Mouse (Mus musculus) hindbrain, embryonic 11.5 days (tissue): ENCODE results near the gene Tmem239. TPM values are rescaled to one million over a fixed set of nuclear protein-coding genes. Genes with fewer than 3 reads are reported as not detected.

ENCODE experiments used
- ATAC-seq: fragments of 200-750 bp; cut with Nextera tagmentation; 2 replicates; pipeline ENCODE4 v1.8.0; 2017; ENCODE audit warnings: mild to moderate bottlenecking, moderate TSS enrichment, moderate library complexity; ENCODE audit not compliant: low FRiP score
- DNase-seq: peaks from one replicate; pipeline ENCODE4 v3.0.0-alpha.2; 2015; ENCODE audit warnings: low spot score
- H3K27ac ChIP-seq: fragments of 300-500 bp; sonication (generic); 2 replicates; pipeline ENCODE4 v1.5.1; 2014; ENCODE audit warnings: mild to moderate bottlenecking, low read depth, low read length
- H3K27me3 ChIP-seq: fragments of 300-500 bp; sonication (generic); 2 replicates; pipeline ENCODE4 v1.6.1; 2014; ENCODE audit warnings: mild to moderate bottlenecking, low read length, moderate library complexity, mixed read lengths; ENCODE audit not compliant: control insufficient read depth, insufficient read depth
- H3K36me3 ChIP-seq: fragments of 300-500 bp; sonication (generic); 2 replicates; pipeline ENCODE4 v1.6.1; 2014; ENCODE audit warnings: mild to moderate bottlenecking, low read length, moderate library complexity, mixed read lengths; ENCODE audit not compliant: control insufficient read depth, insufficient read depth
- H3K4me1 ChIP-seq: fragments of 300-500 bp; sonication (generic); replicated peaks from 2 replicates; pipeline ENCODE4 v1.6.1; 2014; ENCODE audit warnings: low read length, mixed read lengths; ENCODE audit not compliant: control insufficient read depth, insufficient read depth
- H3K4me2 ChIP-seq: fragments of 300-500 bp; sonication (generic); replicated peaks from 2 replicates; pipeline ENCODE4 v1.6.1; 2014; ENCODE audit warnings: mild to moderate bottlenecking, low read depth, low read length
- H3K4me3 ChIP-seq: fragments of 300-500 bp; sonication (generic); 2 replicates; pipeline ENCODE4 v1.5.1; 2014; ENCODE audit warnings: low read depth, low read length
- H3K9ac ChIP-seq: fragments of 300-500 bp; sonication (generic); 2 replicates; pipeline ENCODE4 v1.6.1; 2014; ENCODE audit warnings: low read depth, low read length
- H3K9me3 ChIP-seq: fragments of 300-500 bp; sonication (generic); 2 replicates; pipeline ENCODE4 v1.6.1; 2016; ENCODE audit warnings: low read length; ENCODE audit not compliant: control insufficient read depth
- WGBS: fragments of 180-500 bp; shearing (Covaris S2); extraction: QIAGEN DNeasy Blood & Tissue Kit; methylation state at CpG from one replicate; pipeline ENCODE4 v1.1.7; 2014; 5-methylcytosine and 5-hydroxymethylcytosine counted together
- polyA plus RNA-seq: library from polyadenylated mRNA; unstranded; fragments of >200 nt; fragmentation: Nextera tagmentation; extraction: Ambion mirVana; gene quantifications from 2 replicates; pipeline ENCODE4 v1.2.1, GENCODE M21; 2014

Gene Tmem239
- polyA plus RNA-seq, 1 experiment from 2014 or later: not detected

DNA sequence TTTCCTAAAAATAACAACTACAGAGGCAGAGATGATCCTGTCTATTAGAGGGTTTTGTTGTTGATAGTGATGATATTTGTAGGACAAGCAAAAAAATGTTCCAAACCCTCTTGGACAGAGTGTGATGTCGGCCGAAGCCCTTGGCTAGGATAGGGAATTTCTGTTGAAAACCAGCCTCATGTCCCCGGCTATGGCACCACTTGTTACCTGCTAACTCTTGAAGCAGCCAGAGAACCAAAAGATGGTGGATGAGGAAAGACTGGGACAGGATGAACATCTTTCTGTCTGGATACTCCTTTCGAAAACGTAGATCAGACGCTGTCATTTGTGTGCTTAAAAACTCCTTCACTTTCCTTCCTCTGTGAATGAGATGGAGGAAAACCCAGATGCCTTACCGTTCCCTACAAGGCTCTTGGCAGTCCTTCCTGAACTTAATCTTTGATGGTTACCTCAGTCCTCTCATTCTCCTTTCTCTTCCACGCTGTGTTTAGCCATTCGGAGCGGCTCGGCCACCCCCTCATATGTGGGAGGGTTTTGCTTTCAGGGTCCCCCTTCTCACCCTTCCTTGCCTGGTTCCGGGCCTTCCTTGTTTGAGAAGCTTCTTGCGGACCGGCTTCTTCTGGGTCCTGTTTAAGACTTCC, 44.9 kb downstream of the Tmem239 start:
- H3K36me3 ChIP-seq: no peaks in the 10 kb centered on the region
- peaks cover 2% of the 10 kb centered on the region; the same call in 1 of the 2 replicates for H3K27me3 ChIP-seq
- ATAC-seq (no peak), DNase-seq (no peak)
- H3K4me1 ChIP-seq: 0 out of 2 replicates have a peak, but pooled peaks cover 2% of the 10 kb centered on the region
- WGBS: 74% methylated on average over 14 of the region's 14 CpGs
- peak overlapping the region; percentile 91 for H3K4me3 ChIP-seq
- no peak overlapping the region for H3K27ac ChIP-seq
- peak overlapping the region; percentile 82 for H3K4me2 ChIP-seq
- H3K9ac ChIP-seq: peak overlapping the region; percentile 88
- H3K9me3 ChIP-seq: no peaks in the 10 kb centered on the region

DNA sequence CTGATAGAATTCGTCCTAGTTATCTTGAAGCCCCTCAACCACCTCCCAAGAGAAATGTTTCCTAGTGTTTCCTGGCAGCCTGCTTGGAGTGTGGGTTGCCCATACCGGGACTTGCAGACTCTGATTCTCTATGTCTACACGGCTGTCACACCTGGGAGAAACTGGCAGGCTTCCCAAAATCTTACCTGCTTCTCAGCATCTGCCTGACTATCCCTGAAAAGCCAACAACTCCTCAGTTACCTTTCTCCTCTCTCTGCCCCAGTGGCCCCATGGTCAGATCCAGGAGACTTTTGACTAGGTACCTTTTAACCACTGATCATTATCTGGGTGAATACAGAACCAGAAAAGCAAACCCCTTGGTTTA, 45.4 kb downstream of the Tmem239 start:
- no peak overlapping the region for H3K9ac ChIP-seq
- WGBS: 75% methylated on average over 3 of the region's 3 CpGs

GRCm38 (mm10) chr2:130452266-130452665, 46.0 kb downstream of the Tmem239 start:
- H3K36me3 ChIP-seq: no peaks in the 10 kb centered on the region
- ATAC-seq: no peak
- no peak for DNase-seq
- no peak overlapping the region for H3K27ac ChIP-seq
- no peak overlapping the region for H3K4me2 ChIP-seq
- H3K9ac ChIP-seq: no peak overlapping the region
- 0 out of 2 replicates have a peak, but pooled peaks cover 2% of the 10 kb centered on the region for H3K4me1 ChIP-seq
- H3K9me3 ChIP-seq: no peaks in the 10 kb centered on the region
- 70% methylated on average over 2 of the region's 2 CpGs for WGBS
- peaks cover 2% of the 10 kb centered on the region; the same call in 1 of the 2 replicates for H3K27me3 ChIP-seq
- no peak overlapping the region for H3K4me3 ChIP-seq

More for the DNA sequence above, 45.4 kb downstream of the Tmem239 start:
- DNase-seq (no peak), ATAC-seq (no peak)
- H3K9me3 ChIP-seq: no peaks in the 10 kb centered on the region
- H3K4me1 ChIP-seq: 0 out of 2 replicates have a peak, but pooled peaks cover 2% of the 10 kb centered on the region
- peaks cover 2% of the 10 kb centered on the region; the same call in 1 of the 2 replicates for H3K27me3 ChIP-seq
- H3K27ac ChIP-seq: no peak overlapping the region
- H3K36me3 ChIP-seq: no peaks in the 10 kb centered on the region
- H3K4me2 ChIP-seq: peak overlapping the region; percentile 82; the same call in 1 of the 2 replicates
- H3K4me3 ChIP-seq: no peak overlapping the region

GRCm38 (mm10) chr2:130453421-130453820, 47.1 kb downstream of the Tmem239 start:
- Histone ChIP-seq H3K27me3 (peaks cover 2% of the 10 kb centered on the region; the same call in 1 of the 2 replicates), H3K9ac (no peak overlapping the region), H3K9me3 (no peaks in the 10 kb centered on the region), H3K4me2 (no peak overlapping the region), H3K27ac (no peak overlapping the region), H3K4me3 (no peak overlapping the region), H3K36me3 (no peaks in the 10 kb centered on the region), H3K4me1 (0 out of 2 replicates have a peak, but pooled peaks cover 2% of the 10 kb centered on the region)
- WGBS: 80% methylated on average over 6 of the region's 6 CpGs
- DNase-seq: no peak
- no peak for ATAC-seq

- DNase-seq: no peak
Observed at GRCm38 (mm10) chr2:130454748-130455370, 48.6 kb downstream of the Tmem239 start.

More at GRCm38 (mm10) chr2:130454748-130455370, 48.6 kb downstream of the Tmem239 start:
- no peaks in the 10 kb centered on the region for H3K36me3 ChIP-seq
- H3K27ac ChIP-seq: no peak overlapping the region
- H3K9me3 ChIP-seq: no peaks in the 10 kb centered on the region
- no peak for ATAC-seq
- H3K9ac ChIP-seq: no peak overlapping the region
- whole genome bisulfite sequencing: 85% methylated on average over 6 of the region's 6 CpGs
- no peak overlapping the region for H3K4me3 ChIP-seq
- 0 out of 2 replicates have a peak, but pooled peaks cover 2% of the 10 kb centered on the region for H3K4me1 ChIP-seq
- H3K27me3 ChIP-seq: no peaks in the 10 kb centered on the region
- no peak overlapping the region for H3K4me2 ChIP-seq

Other genes starting within 250 kb of the Tmem239 start
- 698 and 723 TPM in 2 replicates for gene Snrpb, start 227.1 kb upstream of the Tmem239 start, polyA plus RNA-seq
- not detected in 2 replicates for gene Tmc2, start 211.3 kb upstream of the Tmem239 start, polyA plus RNA-seq
- gene Nop56, start 132.0 kb upstream of the Tmem239 start, polyA plus RNA-seq: 297 and 331 TPM in 2 replicates
- 141 and 147 TPM in 2 replicates for gene Idh3b, start 121.9 kb upstream of the Tmem239 start, polyA plus RNA-seq
- 1.1 and 1.2 TPM in 2 replicates for gene Ebf4, start 111.3 kb upstream of the Tmem239 start, polyA plus RNA-seq
- 31.8 and 32.1 TPM in 2 replicates for gene Cpxm1, start 8.9 kb upstream of the Tmem239 start, polyA plus RNA-seq
- gene Gm28372, start 1.2 kb upstream of the Tmem239 start, polyA plus RNA-seq: not detected in 2 replicates
- not detected in 2 replicates for gene 1700020A23Rik, start 1.2 kb upstream of the Tmem239 start, polyA plus RNA-seq
- gene Vps16, start 17.9 kb downstream of the Tmem239 start, polyA plus RNA-seq: 70.2 and 78.5 TPM in 2 replicates
- gene Pced1a, start 18.2 kb downstream of the Tmem239 start, polyA plus RNA-seq: 8.1 and 10.3 TPM in 2 replicates
- 102 TPM in 2 replicates for gene Ptpra, start 43.8 kb downstream of the Tmem239 start, polyA plus RNA-seq
- gene Mrps26, start 157.3 kb downstream of the Tmem239 start, polyA plus RNA-seq: 77.4 and 86.5 TPM in 2 replicates
- not detected in 2 replicates for gene Oxt, start 169.7 kb downstream of the Tmem239 start, polyA plus RNA-seq
- gene Avp, start 176.1 kb downstream of the Tmem239 start, polyA plus RNA-seq: not detected in 2 replicates
- 20.2 and 22.0 TPM in 2 replicates for gene Fastkd5, start 223.5 kb downstream of the Tmem239 start, polyA plus RNA-seq
- gene Ubox5, start 223.6 kb downstream of the Tmem239 start, polyA plus RNA-seq: 16.3 and 17.3 TPM in 2 replicates
- 0.98 and 1.6 TPM in 2 replicates for gene Lzts3, start 236.3 kb downstream of the Tmem239 start, polyA plus RNA-seq